Mouse (Mus musculus) adrenal gland, adult (tissue): ENCODE results near the gene Cep68.
"Not testable (repeated sequence)": the region's sequence is repeated elsewhere in the genome, so short reads cannot be mapped to it uniquely, and the experiment has no call there.

Experiments used
- DNase-seq, 2 experiments: peaks; one replicate each; pipeline ENCODE4 v3.0.0; 2022 to 2023; ENCODE audit warnings: low spot score in 1 of 2; ENCODE audit not compliant: inconsistent age in 2 of 2

Cep68 gene

GRCm38 (mm10) chr11:20242366-20243056 is 6.7 kb downstream of the Cep68 start:
- no peak for DNase-seq

GRCm38 (mm10) chr11:20241311-20241710 is 7.9 kb downstream of the Cep68 start:
- no peak for DNase-seq

GRCm38 (mm10) chr11:20240331-20240730 is 8.9 kb downstream of the Cep68 start:
- DNase-seq: no peak

GRCm38 (mm10) chr11:20239279-20239861 is 9.9 kb downstream of the Cep68 start:
- no peak for DNase-seq

- no peak for DNase-seq
Measured at GRCm38 (mm10) chr11:20237976-20238375, 11.3 kb downstream of the Cep68 start.

- no peak for DNase-seq
Measured at GRCm38 (mm10) chr11:20237018-20237417, 12.2 kb downstream of the Cep68 start.

- no peak for DNase-seq
Measured at GRCm38 (mm10) chr11:20234233-20234632, 15.0 kb downstream of the Cep68 start.

- DNase-seq: no peak
Measured at GRCm38 (mm10) chr11:20232016-20232755, 17.0 kb downstream of the Cep68 start.

GRCm38 (mm10) chr11:20231128-20231878 is 17.9 kb downstream of the Cep68 start:
- peak; percentile 64 to 79 for DNase-seq

- DNase-seq: peak; percentile 60 to 77
Measured at GRCm38 (mm10) chr11:20230286-20230685, 18.9 kb downstream of the Cep68 start.

- no peak for DNase-seq
Measured at GRCm38 (mm10) chr11:20229311-20229710, 19.9 kb downstream of the Cep68 start.

GRCm38 (mm10) chr11:20228666-20229065 is 20.6 kb downstream of the Cep68 start:
- DNase-seq: no peak

GRCm38 (mm10) chr11:20225938-20226337 is 23.3 kb downstream of the Cep68 start:
- DNase-seq: no peak

GRCm38 (mm10) chr11:20224196-20224595 is 25.0 kb downstream of the Cep68 start:
- no peak for DNase-seq

GRCm38 (mm10) chr11:20221671-20222070 is 27.6 kb downstream of the Cep68 start:
- not testable (repeated sequence) for DNase-seq

- no peak for DNase-seq
Measured at GRCm38 (mm10) chr11:20217227-20217626, 32.0 kb downstream of the Cep68 start.

GRCm38 (mm10) chr11:20216415-20216814 is 32.8 kb downstream of the Cep68 start:
- no peak for DNase-seq

GRCm38 (mm10) chr11:20214779-20215178 is 34.5 kb downstream of the Cep68 start:
- DNase-seq: peak in 1 of 2 experiments; percentile 59

GRCm38 (mm10) chr11:20211838-20212237 is 37.4 kb downstream of the Cep68 start:
- no peak for DNase-seq

GRCm38 (mm10) chr11:20207589-20207988 is 41.6 kb downstream of the Cep68 start:
- DNase-seq: no peak

GRCm38 (mm10) chr11:20206626-20207223 is 42.5 kb downstream of the Cep68 start:
- no peak for DNase-seq
